Mouse (Mus musculus): Measurements from ENCODE around the gene Olfr521. TPM values are rescaled to one million over a fixed set of nuclear protein-coding genes. Genes with fewer than 3 reads are reported as not detected.
A peak's percentile ranks its signal among the peaks of the same experiment; 100 is the strongest.
"Not testable (repeated sequence)": the region's sequence is repeated elsewhere in the genome, so short reads cannot be mapped to it uniquely, and the experiment has no call there.

Gene Olfr521
- total RNA-seq, 2 experiments from 2014 or later = not detected

DNA sequence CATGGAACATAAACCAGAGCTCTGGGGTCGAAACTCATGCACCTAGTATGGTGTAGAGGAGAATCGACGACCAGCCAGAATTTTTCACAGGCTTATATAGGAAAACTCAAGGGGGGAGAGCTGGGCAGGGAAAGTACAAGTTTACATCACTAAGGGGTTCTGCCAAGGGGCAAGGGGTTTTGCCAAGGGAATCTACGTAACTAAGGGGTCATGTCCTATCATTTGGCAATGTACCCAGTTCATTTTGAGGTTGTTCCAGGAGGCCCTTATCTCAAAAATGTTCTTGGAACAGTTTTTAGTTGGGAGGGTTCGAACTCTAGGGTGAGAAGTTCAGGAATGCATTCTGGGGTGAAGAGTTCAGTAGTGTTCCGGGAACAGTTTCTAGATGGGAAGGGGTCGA, 43.7 kb downstream of the Olfr521 start:
- DNase-seq (ENCODE audit: low spot score in 2 of 2) = not testable (repeated sequence)

DNA sequence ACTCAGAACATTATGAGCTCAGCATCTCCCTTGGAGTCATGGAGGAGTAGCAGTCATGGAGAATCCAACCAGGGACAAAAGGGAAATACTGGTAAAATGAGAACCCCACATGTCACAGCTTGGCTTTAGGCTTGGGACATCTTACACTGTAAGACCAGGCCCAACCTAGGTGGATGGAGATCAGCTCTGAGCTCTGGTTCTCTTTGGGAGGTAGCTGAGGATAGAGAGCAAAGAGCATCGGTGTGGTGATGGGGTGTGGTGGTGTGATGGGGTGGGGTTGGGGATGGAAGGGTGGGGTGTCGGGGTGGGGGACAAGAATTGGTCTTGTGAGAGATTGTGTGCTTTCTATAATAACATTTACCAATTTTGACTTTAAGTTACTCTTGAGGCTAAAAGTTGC, 47.5 kb downstream of the Olfr521 start:
- DNase-seq (ENCODE audit: low spot score in 2 of 2) = no peak

DNA sequence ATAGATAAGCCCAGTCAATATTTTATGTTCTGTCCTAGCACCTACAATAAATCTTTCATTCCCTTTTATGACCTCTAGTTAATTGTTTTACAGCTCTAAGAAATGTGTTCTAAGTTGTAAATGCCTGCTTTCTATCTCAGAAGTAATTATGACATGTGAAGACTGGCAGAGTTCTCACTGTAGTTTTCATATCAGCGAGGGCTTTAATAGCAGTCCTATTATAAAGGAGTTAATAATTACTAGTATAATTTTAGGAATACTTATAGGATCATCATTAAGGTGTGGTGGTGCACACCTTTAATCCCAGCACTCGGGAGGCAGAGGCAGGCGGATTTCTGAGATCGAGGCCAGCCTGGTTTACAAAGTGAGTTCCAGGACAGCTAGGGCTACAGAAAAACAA, 48.4 kb downstream of the Olfr521 start:
- DNase-seq (ENCODE audit: low spot score in 2 of 2) = no peak

DNA sequence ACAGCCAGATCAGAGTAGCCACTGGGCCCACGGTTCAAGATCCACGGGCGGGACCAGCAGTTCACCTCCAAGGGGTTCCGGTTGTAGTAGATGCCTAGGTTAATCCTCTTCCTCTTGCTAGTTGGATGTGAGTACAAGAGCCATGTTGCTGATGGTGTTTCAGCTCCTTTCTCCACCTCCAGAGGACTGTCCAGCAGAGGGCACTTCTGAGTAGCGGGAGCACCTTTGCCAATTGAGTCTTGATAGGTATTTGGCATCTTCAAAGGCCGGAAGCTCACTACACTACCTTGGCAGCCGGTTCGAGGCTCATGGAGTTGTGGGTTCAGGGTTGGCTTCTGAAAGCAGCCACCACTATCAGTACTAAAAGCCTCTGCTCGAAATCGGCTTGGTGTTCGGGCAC, 50.1 kb downstream of the Olfr521 start:
- DNase-seq (ENCODE audit: low spot score in 2 of 2) = peak; percentile 47 to 50

DNA sequence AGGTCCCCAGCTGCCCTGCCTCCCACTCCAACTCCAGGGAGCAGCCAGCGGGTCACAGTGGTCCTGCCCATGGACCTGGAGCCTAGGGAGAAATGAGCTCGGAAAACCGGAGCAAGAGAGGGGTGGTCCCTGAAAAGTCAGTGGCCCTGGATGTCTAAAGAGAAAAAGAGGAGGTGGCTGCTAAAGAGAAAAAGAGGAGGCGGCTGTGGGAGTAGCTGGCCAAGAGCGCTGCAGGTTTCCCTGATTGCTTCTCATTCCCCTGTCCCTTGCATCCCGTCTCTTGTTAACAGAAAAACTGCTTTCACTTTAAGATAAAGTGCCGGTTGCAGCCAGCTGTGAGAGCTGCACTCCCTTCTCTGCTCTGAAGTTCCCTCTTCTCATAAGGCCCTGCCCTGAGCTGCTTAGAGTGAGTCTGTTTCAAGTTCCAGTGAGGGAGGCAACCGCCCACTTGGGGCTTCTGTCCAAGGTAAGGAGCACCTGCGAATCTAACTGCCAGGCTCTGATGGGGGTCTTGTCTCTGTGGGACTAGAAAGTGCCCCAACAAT, 54.9 kb downstream of the Olfr521 start:
- not testable (repeated sequence) for DNase-seq (ENCODE audit: low spot score in 2 of 2)

Other genes starting within 250 kb of the Olfr521 start
- gene Arrb1, start 228.0 kb upstream of the Olfr521 start, total RNA-seq (2021) = 10 to 100 TPM; 38.3 to 43.6 TPM
- gene Tpbgl, start 136.4 kb upstream of the Olfr521 start, total RNA-seq (2021) = 10 to 100 TPM; 17.5 to 29.5 TPM
- gene Slco2b1, start 52.2 kb upstream of the Olfr521 start, total RNA-seq (2021) = 10 to 100 TPM; 21.0 to 25.3 TPM
- under 1 TPM in 1 of 2 experiments, not detected in 1; 0.42 TPM for gene Olfr520, start 33.2 kb upstream of the Olfr521 start, total RNA-seq (2021)
- gene Neu3, start 64.9 kb downstream of the Olfr521 start, total RNA-seq (2021) = 1 to 10 TPM; 1.9 to 2.4 TPM
- 1 to 10 TPM in 1 of 2 experiments, not detected in 1; 2.8 TPM for gene Xrra1, start 95.6 kb downstream of the Olfr521 start, total RNA-seq (2021)
- 100 to 1,000 TPM; 150 to 191 TPM for gene Spcs2, start 100.0 kb downstream of the Olfr521 start, total RNA-seq (2021)
- gene Rnf169, start 216.9 kb downstream of the Olfr521 start, total RNA-seq (2021) = 10 to 100 TPM; 14.0 to 17.6 TPM
- not detected for gene Chrdl2, start 242.7 kb downstream of the Olfr521 start, total RNA-seq (2021)